Mouse (Mus musculus): ENCODE results near the gene Rpp38. TPM values are rescaled to one million over a fixed set of nuclear protein-coding genes. Genes with fewer than 3 reads are reported as not detected.

The Rpp38 gene
- polyA plus RNA-seq, 1 experiment from 2014 or later: 10.4 TPM

DNA sequence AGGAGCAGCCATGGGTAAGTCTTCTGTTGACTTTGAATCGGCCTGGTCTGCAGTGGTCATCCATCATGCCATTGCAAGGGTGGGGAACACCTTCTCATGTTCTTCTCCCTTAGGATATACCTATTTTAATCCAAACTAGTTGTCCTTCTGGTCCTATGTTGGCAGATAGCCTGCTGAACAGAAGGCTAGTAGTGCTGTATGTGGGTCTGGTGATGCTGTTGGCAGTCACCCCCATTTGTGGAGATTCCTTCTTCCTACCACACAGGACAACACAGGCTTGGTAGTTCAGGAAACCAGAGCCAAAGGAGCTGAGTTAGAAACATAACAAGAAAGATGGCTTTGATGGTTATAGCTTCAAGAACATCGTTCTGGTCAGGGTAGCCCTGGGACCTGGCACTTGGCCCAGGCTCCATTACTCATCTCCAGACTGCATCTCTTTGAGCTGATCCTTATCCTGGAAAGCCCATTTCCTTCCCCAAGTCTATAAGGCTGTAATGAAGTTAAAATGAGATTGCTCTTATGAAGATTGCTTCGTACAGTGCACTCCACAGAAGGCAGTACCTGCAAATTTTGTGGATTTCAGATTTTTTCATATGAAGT is 26.9 kb downstream of the Rpp38 start:
- H3K9ac ChIP-seq (ENCODE audit: low read depth, low read length): no peak overlapping the region
- H3K27me3 ChIP-seq (replicated peaks; ENCODE audit: control insufficient read depth, insufficient read depth, low read length): no peaks in the 10 kb centered on the region
- H3K4me3 ChIP-seq (ENCODE audit: low read length): no peak overlapping the region
- H3K36me3 ChIP-seq (ENCODE audit: control insufficient read depth, insufficient read depth, low read length): peaks cover 10% of the 10 kb centered on the region
- WGBS: 70% methylated on average over 3 of the region's 3 CpGs
- no peak overlapping the region for H3K4me2 ChIP-seq (ENCODE audit: low read length)
- no peaks in the 10 kb centered on the region for H3K9me3 ChIP-seq (ENCODE audit: control insufficient read depth, low read length)
- ATAC-seq: peak; percentile 48; the same call in 1 of the 2 replicates
- no peaks in the 10 kb centered on the region for H3K4me1 ChIP-seq (ENCODE audit: control insufficient read depth, insufficient read depth, low read depth, low read length)
- H3K27ac ChIP-seq (ENCODE audit: low read depth, low read length): no peak overlapping the region

DNA sequence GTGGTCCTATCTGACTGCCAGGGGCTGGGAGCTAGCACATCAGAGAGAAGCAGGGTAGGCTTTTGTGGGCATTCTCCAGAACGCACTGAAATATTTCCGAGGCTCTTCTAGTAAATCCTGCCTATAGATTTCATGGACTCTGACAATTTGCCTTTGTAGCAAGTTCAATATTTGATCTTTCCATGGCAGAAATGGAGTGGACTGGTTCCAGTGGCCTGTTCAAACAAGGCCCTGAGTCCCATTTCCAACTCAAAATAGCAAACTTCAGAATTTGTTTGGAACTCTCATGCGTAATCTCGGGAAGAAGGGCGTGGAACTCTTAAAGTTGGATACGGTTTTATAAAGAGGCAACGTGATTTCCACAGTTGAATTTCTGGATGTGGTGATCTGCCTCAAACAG is 36.6 kb downstream of the Rpp38 start:
- Histone ChIP-seq H3K4me1 (ENCODE audit: control insufficient read depth, insufficient read depth, low read depth, low read length) (no peaks in the 10 kb centered on the region), H3K27me3 (replicated peaks; ENCODE audit: control insufficient read depth, insufficient read depth, low read length) (no peaks in the 10 kb centered on the region), H3K9ac (ENCODE audit: low read depth, low read length) (no peak overlapping the region), H3K9me3 (ENCODE audit: control insufficient read depth, low read length) (no peaks in the 10 kb centered on the region), H3K4me2 (ENCODE audit: low read length) (no peak overlapping the region), H3K27ac (ENCODE audit: low read depth, low read length) (no peak overlapping the region), H3K4me3 (ENCODE audit: low read length) (no peak overlapping the region), H3K36me3 (ENCODE audit: control insufficient read depth, insufficient read depth, low read length) (no peaks in the 10 kb centered on the region)
- no peak for ATAC-seq
- 91% methylated on average over 7 of the region's 7 CpGs for WGBS

DNA sequence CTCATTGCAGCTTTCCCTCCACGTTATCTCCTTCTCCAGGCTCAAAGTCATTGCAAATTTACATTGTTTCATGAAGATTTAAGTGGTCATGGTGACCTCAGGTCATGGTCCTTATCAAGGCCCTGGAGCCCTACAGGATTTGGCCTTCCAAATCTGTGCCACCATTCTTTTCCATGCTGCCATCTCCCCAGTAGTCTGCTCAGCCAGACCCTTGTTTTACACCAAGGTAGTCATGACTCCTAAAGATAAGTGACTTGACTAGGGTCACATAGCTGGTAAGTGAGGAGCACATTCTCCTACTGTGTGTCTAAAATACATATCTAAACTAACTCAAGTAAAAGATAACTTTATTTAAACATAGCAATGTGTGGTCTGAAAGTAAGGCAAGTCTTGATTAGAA is 40.3 kb downstream of the Rpp38 start:
- Histone ChIP-seq H3K4me3 (ENCODE audit: low read length) (no peak overlapping the region), H3K27ac (ENCODE audit: low read depth, low read length) (no peak overlapping the region), H3K27me3 (replicated peaks; ENCODE audit: control insufficient read depth, insufficient read depth, low read length) (no peaks in the 10 kb centered on the region), H3K9me3 (ENCODE audit: control insufficient read depth, low read length) (no peaks in the 10 kb centered on the region), H3K36me3 (ENCODE audit: control insufficient read depth, insufficient read depth, low read length) (no peaks in the 10 kb centered on the region), H3K9ac (ENCODE audit: low read depth, low read length) (no peak overlapping the region), H3K4me2 (ENCODE audit: low read length) (no peak overlapping the region), H3K4me1 (ENCODE audit: control insufficient read depth, insufficient read depth, low read depth, low read length) (no peaks in the 10 kb centered on the region)
- 88% methylated on average over 1 of the region's 1 CpGs for WGBS
- no peak for ATAC-seq

DNA sequence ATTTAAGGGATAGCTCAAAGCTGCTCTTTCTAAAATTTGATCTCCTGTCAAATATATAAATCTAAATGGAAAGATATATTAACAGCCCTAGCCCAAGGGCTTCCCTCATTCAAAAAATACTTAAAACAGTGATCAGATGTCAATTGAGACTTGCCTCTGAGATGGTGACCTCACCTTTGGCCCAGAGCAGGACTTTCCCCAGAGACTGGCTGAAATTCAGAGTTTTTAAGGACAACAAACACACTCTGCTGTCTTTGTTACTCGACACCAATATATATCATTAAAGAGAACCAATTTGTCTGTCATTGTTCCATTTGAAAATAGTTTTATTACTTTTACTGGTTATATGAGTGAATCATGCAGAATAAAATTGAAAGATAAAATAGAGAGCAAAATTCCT is 42.9 kb downstream of the Rpp38 start:
- Histone ChIP-seq H3K27ac (ENCODE audit: low read depth, low read length) (no peak overlapping the region), H3K9me3 (ENCODE audit: control insufficient read depth, low read length) (no peaks in the 10 kb centered on the region), H3K27me3 (replicated peaks; ENCODE audit: control insufficient read depth, insufficient read depth, low read length) (no peaks in the 10 kb centered on the region), H3K9ac (ENCODE audit: low read depth, low read length) (no peak overlapping the region), H3K36me3 (ENCODE audit: control insufficient read depth, insufficient read depth, low read length) (no peaks in the 10 kb centered on the region), H3K4me1 (ENCODE audit: control insufficient read depth, insufficient read depth, low read depth, low read length) (peaks cover 6% of the 10 kb centered on the region), H3K4me2 (ENCODE audit: low read length) (no peak overlapping the region), H3K4me3 (ENCODE audit: low read length) (no peak overlapping the region)
- no peak for ATAC-seq
- 84% methylated on average over 1 of the region's 1 CpGs for WGBS

DNA sequence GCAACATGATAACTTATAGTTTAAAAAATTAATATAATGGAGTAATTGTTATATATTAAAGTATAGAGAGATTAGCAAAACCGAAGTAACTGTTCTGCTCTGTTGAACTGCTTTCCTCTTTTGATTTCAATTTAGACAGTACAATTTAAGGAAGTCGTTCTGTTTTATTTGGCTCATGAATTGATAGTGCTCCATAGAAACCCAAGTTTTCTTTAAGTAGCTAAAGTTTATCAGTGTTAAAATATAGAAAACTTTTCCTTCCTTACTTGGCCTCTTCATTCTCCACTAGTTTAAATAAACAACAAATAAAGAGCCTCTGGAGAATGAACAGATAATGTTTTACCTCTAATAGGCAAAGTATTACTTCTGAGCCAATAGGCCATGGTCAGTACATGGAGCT is 46.2 kb downstream of the Rpp38 start:
- Histone ChIP-seq H3K36me3 (ENCODE audit: control insufficient read depth, insufficient read depth, low read length) (no peaks in the 10 kb centered on the region), H3K27ac (ENCODE audit: low read depth, low read length) (no peak overlapping the region), H3K27me3 (replicated peaks; ENCODE audit: control insufficient read depth, insufficient read depth, low read length) (no peaks in the 10 kb centered on the region), H3K9me3 (ENCODE audit: control insufficient read depth, low read length) (no peaks in the 10 kb centered on the region), H3K4me3 (ENCODE audit: low read length) (no peak overlapping the region), H3K4me1 (ENCODE audit: control insufficient read depth, insufficient read depth, low read depth, low read length) (peaks cover 9% of the 10 kb centered on the region), H3K9ac (ENCODE audit: low read depth, low read length) (no peak overlapping the region), H3K4me2 (ENCODE audit: low read length) (no peak overlapping the region; the same call in 1 of the 2 replicates)
- WGBS: 89% methylated on average over 2 of the region's 2 CpGs
- ATAC-seq: no peak

DNA sequence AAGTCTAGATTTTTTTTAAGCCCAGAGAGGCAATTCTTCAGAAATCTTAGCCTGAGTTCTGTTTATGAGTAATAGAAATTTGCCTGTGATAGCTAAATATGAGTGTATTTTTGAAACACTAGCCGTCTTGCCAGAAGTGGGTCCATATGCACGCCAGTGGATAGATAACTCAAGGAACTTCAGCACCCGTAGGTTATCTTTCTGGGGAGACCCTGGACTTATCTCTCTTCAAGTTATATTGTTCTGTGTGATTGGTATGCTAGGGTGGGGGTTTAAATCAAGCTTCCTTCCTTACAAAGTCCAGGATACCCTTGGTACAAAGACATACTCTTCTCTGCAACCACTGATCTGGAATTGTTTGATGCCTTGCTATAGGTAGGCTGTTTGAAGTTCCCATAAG is 46.7 kb downstream of the Rpp38 start:
- no peak for ATAC-seq
- Histone ChIP-seq H3K4me3 (ENCODE audit: low read length) (peak overlapping the region; percentile 65), H3K9me3 (ENCODE audit: control insufficient read depth, low read length) (no peaks in the 10 kb centered on the region), H3K36me3 (ENCODE audit: control insufficient read depth, insufficient read depth, low read length) (no peaks in the 10 kb centered on the region), H3K4me2 (ENCODE audit: low read length) (peak overlapping the region; percentile 79), H3K27ac (ENCODE audit: low read depth, low read length) (no peak overlapping the region), H3K4me1 (ENCODE audit: control insufficient read depth, insufficient read depth, low read depth, low read length) (peaks cover 9% of the 10 kb centered on the region), H3K9ac (ENCODE audit: low read depth, low read length) (0 out of 2 replicates have a peak overlapping the region, but pooled peaks have one; percentile 35), H3K27me3 (replicated peaks; ENCODE audit: control insufficient read depth, insufficient read depth, low read length) (no peaks in the 10 kb centered on the region)
- 75% methylated on average over 3 of the region's 3 CpGs for WGBS

DNA sequence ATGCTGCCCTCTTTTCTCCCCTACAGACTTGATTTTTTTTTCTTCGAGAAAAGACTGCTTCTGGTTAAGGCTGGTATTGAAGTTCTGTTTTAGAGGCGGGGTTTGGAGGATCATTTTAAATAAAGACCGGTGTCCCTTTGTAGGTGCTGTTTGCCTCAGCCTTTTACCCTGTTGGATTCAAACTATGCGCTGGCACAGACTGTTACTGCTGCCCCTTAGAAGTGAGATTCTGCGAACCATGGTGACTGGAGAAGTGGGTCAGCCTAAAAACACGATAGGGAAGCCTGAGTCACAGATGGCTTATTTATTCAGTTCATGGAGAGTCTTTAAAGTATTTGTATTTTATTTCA is 47.3 kb downstream of the Rpp38 start:
- peak overlapping the region; percentile 65 for H3K4me3 ChIP-seq (ENCODE audit: low read length)
- H3K27ac ChIP-seq (ENCODE audit: low read depth, low read length): peak overlapping the region; percentile 95; the same call in 1 of the 2 replicates
- peak overlapping the region; percentile 89 for H3K9ac ChIP-seq (ENCODE audit: low read depth, low read length)
- whole genome bisulfite sequencing: 2% methylated on average over 6 of the region's 6 CpGs
- H3K4me2 ChIP-seq (ENCODE audit: low read length): peak overlapping the region; percentile 79
- H3K27me3 ChIP-seq (replicated peaks; ENCODE audit: control insufficient read depth, insufficient read depth, low read length): no peaks in the 10 kb centered on the region
- ATAC-seq: no peak
- no peaks in the 10 kb centered on the region for H3K9me3 ChIP-seq (ENCODE audit: control insufficient read depth, low read length)
- no peaks in the 10 kb centered on the region for H3K36me3 ChIP-seq (ENCODE audit: control insufficient read depth, insufficient read depth, low read length)
- peaks cover 9% of the 10 kb centered on the region for H3K4me1 ChIP-seq (ENCODE audit: control insufficient read depth, insufficient read depth, low read depth, low read length)

DNA sequence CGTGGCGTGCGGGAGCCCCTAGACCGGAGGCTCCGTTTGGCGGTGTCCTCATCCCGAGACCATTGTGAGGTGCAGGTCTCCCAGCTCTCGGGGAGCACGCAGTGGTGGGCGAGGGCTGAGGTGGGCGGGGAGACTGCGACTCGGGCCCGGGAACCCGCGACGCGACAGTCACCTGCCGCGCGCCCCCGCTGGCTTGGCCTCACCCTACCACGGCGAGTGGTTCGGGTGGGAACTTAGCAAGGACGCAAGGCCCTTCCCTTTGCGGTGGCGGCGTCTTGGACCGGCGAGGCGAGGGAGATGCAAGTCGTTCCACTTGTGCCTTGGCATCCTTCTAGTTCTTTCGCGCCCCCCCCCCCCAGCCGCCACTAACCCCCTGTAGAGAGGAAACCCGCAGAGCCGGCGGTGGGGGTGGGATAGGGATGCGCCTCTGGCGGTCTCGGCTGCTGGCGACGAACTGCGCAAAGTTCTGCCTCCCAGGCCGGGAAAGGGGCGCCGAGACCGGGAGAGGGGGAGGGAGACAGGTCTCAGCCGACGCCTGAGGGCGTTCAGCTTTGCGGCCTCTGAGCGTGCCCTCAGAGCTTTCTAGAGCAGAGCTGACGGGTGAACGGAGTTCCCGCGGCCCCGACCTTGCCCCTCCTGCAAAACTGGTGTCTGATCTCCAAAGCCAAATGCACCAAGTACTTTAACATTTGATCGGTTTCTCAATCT is 47.8 kb downstream of the Rpp38 start:
- 0% methylated on average over 53 of the region's 60 CpGs for WGBS
- peak overlapping the region; percentile 65 for H3K4me3 ChIP-seq (ENCODE audit: low read length)

DNA sequence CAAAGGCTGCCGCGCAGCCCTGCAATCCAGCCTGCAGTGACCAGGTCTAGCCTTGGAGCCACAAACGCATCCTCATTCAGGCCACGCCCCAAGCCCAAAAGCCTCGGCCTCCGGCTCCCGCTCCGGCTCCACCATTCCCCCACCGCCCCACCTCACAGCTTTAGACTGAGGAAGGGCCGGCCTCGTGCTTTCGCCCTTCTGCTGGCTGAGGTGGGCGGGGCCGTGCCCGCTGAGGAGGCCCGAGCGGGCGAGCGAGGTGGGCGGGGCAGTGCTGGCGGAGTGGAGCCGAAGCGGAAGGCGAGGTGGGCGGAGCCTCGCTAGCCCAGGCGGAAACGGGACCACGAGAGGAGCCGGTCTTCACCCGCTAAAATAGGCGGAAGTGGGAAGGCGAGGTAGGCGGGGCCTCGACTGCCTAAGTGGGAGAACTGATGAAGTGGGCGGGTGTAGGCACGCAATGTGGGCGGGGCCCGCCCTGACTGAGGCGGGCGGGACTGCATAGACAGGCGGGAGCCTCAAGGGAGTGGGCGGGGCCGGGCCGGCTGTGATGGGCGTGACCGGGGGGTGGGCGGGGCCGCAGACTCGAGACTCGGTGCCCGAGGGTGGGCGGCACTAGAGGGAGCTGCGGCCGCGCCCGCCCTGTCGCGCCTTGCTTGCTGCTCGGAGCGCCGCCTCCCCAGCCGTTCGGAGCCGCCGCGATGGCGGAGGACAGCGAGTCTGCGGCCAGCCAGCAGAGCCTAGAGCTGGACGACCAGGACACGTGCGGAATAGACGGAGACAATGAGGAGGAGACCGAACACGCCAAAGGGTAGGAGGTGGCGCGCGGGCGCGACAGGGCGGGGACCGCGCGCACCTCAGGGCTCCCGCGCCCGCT is 48.6 kb downstream of the Rpp38 start, which contains the start of gene Nmt2:
Gene Nmt2, plus strand, starts transcription at position 611 of the 871 bp plus-strand sequence.
- H3K36me3 ChIP-seq (ENCODE audit: control insufficient read depth, insufficient read depth, low read length): no peaks in the 10 kb centered on the region
- WGBS: 0% methylated on average over 67 of the region's 88 CpGs
- no peaks in the 10 kb centered on the region for H3K27me3 ChIP-seq (replicated peaks; ENCODE audit: control insufficient read depth, insufficient read depth, low read length)

More for the DNA sequence above, 47.8 kb downstream of the Rpp38 start:
- Histone ChIP-seq H3K4me2 (ENCODE audit: low read length) (peak overlapping the region; percentile 79), H3K9me3 (ENCODE audit: control insufficient read depth, low read length) (no peaks in the 10 kb centered on the region), H3K9ac (ENCODE audit: low read depth, low read length) (peak overlapping the region; percentile 89), H3K27me3 (replicated peaks; ENCODE audit: control insufficient read depth, insufficient read depth, low read length) (no peaks in the 10 kb centered on the region), H3K4me1 (ENCODE audit: control insufficient read depth, insufficient read depth, low read depth, low read length) (peaks cover 9% of the 10 kb centered on the region), H3K27ac (ENCODE audit: low read depth, low read length) (peak overlapping the region; percentile 95), H3K36me3 (ENCODE audit: control insufficient read depth, insufficient read depth, low read length) (no peaks in the 10 kb centered on the region)
- ATAC-seq: peak; percentile 1

More for the DNA sequence above, 48.6 kb downstream of the Rpp38 start, which contains the start of gene Nmt2:
- peak within 1 kb of the TSS; percentile 79 for H3K4me2 ChIP-seq (ENCODE audit: low read length)
- peak within 1 kb of the TSS; percentile 89 for H3K9ac ChIP-seq (ENCODE audit: low read depth, low read length)
- peaks cover 9% of the 10 kb centered on the region for H3K4me1 ChIP-seq (ENCODE audit: control insufficient read depth, insufficient read depth, low read depth, low read length)
- H3K27ac ChIP-seq (ENCODE audit: low read depth, low read length): peak within 1 kb of the TSS; percentile 95
- peak; percentile 97 for ATAC-seq
- peak within 1 kb of the TSS; percentile 65 for H3K4me3 ChIP-seq (ENCODE audit: low read length)
- no peaks in the 10 kb centered on the region for H3K9me3 ChIP-seq (ENCODE audit: control insufficient read depth, low read length)

All from hindbrain, embryonic 16.5 days (tissue).